Mouse (Mus musculus): Measurements from ENCODE around the gene Adipoq. TPM values are rescaled to one million over a fixed set of nuclear protein-coding genes. Genes with fewer than 3 reads are reported as not detected.

Adipoq gene
- polyA plus RNA-seq, 1 experiment from 2014 or later = not detected

- DNase-seq (ENCODE audit: low spot score) = no peak
- Histone ChIP-seq H3K4me3 (ENCODE audit: low read depth, low read length) (no peak overlapping the region), H3K4me2 (ENCODE audit: low read depth, low read length, severe bottlenecking) (no peak overlapping the region), H3K9ac (ENCODE audit: low read length) (no peak overlapping the region), H3K27ac (ENCODE audit: low read depth, low read length) (no peak overlapping the region), H3K4me1 (replicated peaks; ENCODE audit: control insufficient read depth, insufficient read depth, low read length) (no peaks in the 10 kb centered on the region), H3K27me3 (ENCODE audit: control insufficient read depth, insufficient read depth, low read length) (no peaks in the 10 kb centered on the region), H3K36me3 (ENCODE audit: control insufficient read depth, insufficient read depth, low read length) (no peaks in the 10 kb centered on the region), H3K9me3 (ENCODE audit: control insufficient read depth, low read length) (no peaks in the 10 kb centered on the region)
- ATAC-seq (replicated peaks; ENCODE audit: low FRiP score) = no peak
- WGBS = 70% methylated on average over 2 of the region's 2 CpGs
Observed at GRCm38 (mm10) chr16:23159749-23160148, 13.4 kb downstream of the Adipoq start.

GRCm38 (mm10) chr16:23162116-23162515, 15.8 kb downstream of the Adipoq start:
- 98% methylated on average over 3 of the region's 3 CpGs for WGBS
- Histone ChIP-seq H3K4me3 (ENCODE audit: low read depth, low read length) (no peak overlapping the region), H3K9me3 (ENCODE audit: control insufficient read depth, low read length) (no peaks in the 10 kb centered on the region), H3K4me2 (ENCODE audit: low read depth, low read length, severe bottlenecking) (no peak overlapping the region), H3K27ac (ENCODE audit: low read depth, low read length) (no peak overlapping the region), H3K36me3 (ENCODE audit: control insufficient read depth, insufficient read depth, low read length) (no peaks in the 10 kb centered on the region), H3K4me1 (replicated peaks; ENCODE audit: control insufficient read depth, insufficient read depth, low read length) (no peaks in the 10 kb centered on the region), H3K9ac (ENCODE audit: low read length) (no peak overlapping the region), H3K27me3 (ENCODE audit: control insufficient read depth, insufficient read depth, low read length) (no peaks in the 10 kb centered on the region)
- ATAC-seq (replicated peaks; ENCODE audit: low FRiP score) (no peak), DNase-seq (ENCODE audit: low spot score) (no peak)

GRCm38 (mm10) chr16:23164443-23164842, 18.1 kb downstream of the Adipoq start:
- no peak overlapping the region for H3K4me2 ChIP-seq (ENCODE audit: low read depth, low read length, severe bottlenecking)
- H3K4me1 ChIP-seq (replicated peaks; ENCODE audit: control insufficient read depth, insufficient read depth, low read length) = no peaks in the 10 kb centered on the region
- no peak overlapping the region for H3K4me3 ChIP-seq (ENCODE audit: low read depth, low read length)
- no peaks in the 10 kb centered on the region for H3K27me3 ChIP-seq (ENCODE audit: control insufficient read depth, insufficient read depth, low read length)
- no peak overlapping the region for H3K9ac ChIP-seq (ENCODE audit: low read length)
- H3K9me3 ChIP-seq (ENCODE audit: control insufficient read depth, low read length) = no peaks in the 10 kb centered on the region
- 75% methylated on average over 6 of the region's 6 CpGs for WGBS
- no peak overlapping the region for H3K27ac ChIP-seq (ENCODE audit: low read depth, low read length)
- H3K36me3 ChIP-seq (ENCODE audit: control insufficient read depth, insufficient read depth, low read length) = no peaks in the 10 kb centered on the region
- DNase-seq (ENCODE audit: low spot score) (no peak), ATAC-seq (replicated peaks; ENCODE audit: low FRiP score) (no peak)

- Histone ChIP-seq H3K27me3 (ENCODE audit: control insufficient read depth, insufficient read depth, low read length) (no peaks in the 10 kb centered on the region), H3K36me3 (ENCODE audit: control insufficient read depth, insufficient read depth, low read length) (no peaks in the 10 kb centered on the region), H3K4me2 (ENCODE audit: low read depth, low read length, severe bottlenecking) (no peak overlapping the region), H3K27ac (ENCODE audit: low read depth, low read length) (no peak overlapping the region), H3K4me1 (replicated peaks; ENCODE audit: control insufficient read depth, insufficient read depth, low read length) (no peaks in the 10 kb centered on the region), H3K4me3 (ENCODE audit: low read depth, low read length) (no peak overlapping the region), H3K9me3 (ENCODE audit: control insufficient read depth, low read length) (no peaks in the 10 kb centered on the region), H3K9ac (ENCODE audit: low read length) (no peak overlapping the region)
- DNase-seq (ENCODE audit: low spot score) (no peak), ATAC-seq (replicated peaks; ENCODE audit: low FRiP score) (no peak)
- WGBS = 53% methylated on average over 9 of the region's 9 CpGs
Observed at GRCm38 (mm10) chr16:23165441-23165840, 19.1 kb downstream of the Adipoq start.

GRCm38 (mm10) chr16:23166646-23167045, 20.3 kb downstream of the Adipoq start:
- ATAC-seq (replicated peaks; ENCODE audit: low FRiP score) = no peak
- H3K36me3 ChIP-seq (ENCODE audit: control insufficient read depth, insufficient read depth, low read length) = no peaks in the 10 kb centered on the region
- no peaks in the 10 kb centered on the region for H3K27me3 ChIP-seq (ENCODE audit: control insufficient read depth, insufficient read depth, low read length)
- no peak overlapping the region for H3K9ac ChIP-seq (ENCODE audit: low read length)
- H3K4me1 ChIP-seq (replicated peaks; ENCODE audit: control insufficient read depth, insufficient read depth, low read length) = no peaks in the 10 kb centered on the region
- DNase-seq (ENCODE audit: low spot score) = no peak
- no peak overlapping the region for H3K4me2 ChIP-seq (ENCODE audit: low read depth, low read length, severe bottlenecking)
- H3K9me3 ChIP-seq (ENCODE audit: control insufficient read depth, low read length) = no peaks in the 10 kb centered on the region
- H3K4me3 ChIP-seq (ENCODE audit: low read depth, low read length) = no peak overlapping the region
- WGBS = 90% methylated on average over 1 of the region's 1 CpGs
- no peak overlapping the region for H3K27ac ChIP-seq (ENCODE audit: low read depth, low read length)

GRCm38 (mm10) chr16:23167079-23167478, 20.7 kb downstream of the Adipoq start:
- Histone ChIP-seq H3K4me2 (ENCODE audit: low read depth, low read length, severe bottlenecking) (no peak overlapping the region), H3K27me3 (ENCODE audit: control insufficient read depth, insufficient read depth, low read length) (no peaks in the 10 kb centered on the region), H3K27ac (ENCODE audit: low read depth, low read length) (no peak overlapping the region), H3K4me1 (replicated peaks; ENCODE audit: control insufficient read depth, insufficient read depth, low read length) (no peaks in the 10 kb centered on the region), H3K9ac (ENCODE audit: low read length) (no peak overlapping the region), H3K9me3 (ENCODE audit: control insufficient read depth, low read length) (no peaks in the 10 kb centered on the region), H3K4me3 (ENCODE audit: low read depth, low read length) (no peak overlapping the region), H3K36me3 (ENCODE audit: control insufficient read depth, insufficient read depth, low read length) (no peaks in the 10 kb centered on the region)
- no peak for ATAC-seq (replicated peaks; ENCODE audit: low FRiP score)
- no peak for DNase-seq (ENCODE audit: low spot score)
- WGBS = 75% methylated on average over 5 of the region's 5 CpGs

GRCm38 (mm10) chr16:23170813-23171212, 24.5 kb downstream of the Adipoq start:
- ATAC-seq (replicated peaks; ENCODE audit: low FRiP score) (no peak), DNase-seq (ENCODE audit: low spot score) (no peak)
- Histone ChIP-seq H3K9ac (ENCODE audit: low read length) (no peak overlapping the region), H3K36me3 (ENCODE audit: control insufficient read depth, insufficient read depth, low read length) (no peaks in the 10 kb centered on the region), H3K4me1 (replicated peaks; ENCODE audit: control insufficient read depth, insufficient read depth, low read length) (no peaks in the 10 kb centered on the region), H3K27me3 (ENCODE audit: control insufficient read depth, insufficient read depth, low read length) (no peaks in the 10 kb centered on the region), H3K27ac (ENCODE audit: low read depth, low read length) (no peak overlapping the region), H3K4me3 (ENCODE audit: low read depth, low read length) (no peak overlapping the region), H3K4me2 (ENCODE audit: low read depth, low read length, severe bottlenecking) (no peak overlapping the region), H3K9me3 (ENCODE audit: control insufficient read depth, low read length) (no peaks in the 10 kb centered on the region)
- 92% methylated on average over 3 of the region's 3 CpGs for WGBS

- no peak overlapping the region for H3K4me3 ChIP-seq (ENCODE audit: low read depth, low read length)
- no peaks in the 10 kb centered on the region for H3K4me1 ChIP-seq (replicated peaks; ENCODE audit: control insufficient read depth, insufficient read depth, low read length)
- no peak overlapping the region for H3K27ac ChIP-seq (ENCODE audit: low read depth, low read length)
- ATAC-seq (replicated peaks; ENCODE audit: low FRiP score) (no peak), DNase-seq (ENCODE audit: low spot score) (no peak)
- H3K9me3 ChIP-seq (ENCODE audit: control insufficient read depth, low read length) = no peaks in the 10 kb centered on the region
- H3K9ac ChIP-seq (ENCODE audit: low read length) = no peak overlapping the region
- no peak overlapping the region for H3K4me2 ChIP-seq (ENCODE audit: low read depth, low read length, severe bottlenecking)
- H3K27me3 ChIP-seq (ENCODE audit: control insufficient read depth, insufficient read depth, low read length) = no peaks in the 10 kb centered on the region
- 96% methylated on average over 5 of the region's 5 CpGs for WGBS
- no peaks in the 10 kb centered on the region for H3K36me3 ChIP-seq (ENCODE audit: control insufficient read depth, insufficient read depth, low read length)
Observed at GRCm38 (mm10) chr16:23173904-23174303, 27.6 kb downstream of the Adipoq start.

- Histone ChIP-seq H3K27me3 (ENCODE audit: control insufficient read depth, insufficient read depth, low read length) (no peaks in the 10 kb centered on the region), H3K4me2 (ENCODE audit: low read depth, low read length, severe bottlenecking) (no peak overlapping the region), H3K9ac (ENCODE audit: low read length) (no peak overlapping the region), H3K4me3 (ENCODE audit: low read depth, low read length) (no peak overlapping the region), H3K36me3 (ENCODE audit: control insufficient read depth, insufficient read depth, low read length) (no peaks in the 10 kb centered on the region), H3K27ac (ENCODE audit: low read depth, low read length) (no peak overlapping the region), H3K9me3 (ENCODE audit: control insufficient read depth, low read length) (no peaks in the 10 kb centered on the region), H3K4me1 (replicated peaks; ENCODE audit: control insufficient read depth, insufficient read depth, low read length) (no peaks in the 10 kb centered on the region)
- DNase-seq (ENCODE audit: low spot score) = no peak
- ATAC-seq (replicated peaks; ENCODE audit: low FRiP score) = no peak
- 90% methylated on average over 5 of the region's 5 CpGs for WGBS
Observed at GRCm38 (mm10) chr16:23174855-23175254, 28.5 kb downstream of the Adipoq start.

Data from forebrain, embryonic 11.5 days (tissue).